Mouse (Mus musculus) forebrain, embryonic 12.5 days (tissue): ENCODE data around the gene Galnt2. TPM values are rescaled to one million over a fixed set of nuclear protein-coding genes. Genes with fewer than 3 reads are reported as not detected.

Experiments used
- ATAC-seq: fragments of 200-750 bp; cut with Nextera tagmentation; 2 replicates; pipeline ENCODE4 v1.8.0; 2017; ENCODE audit warnings: moderate TSS enrichment; ENCODE audit not compliant: low FRiP score
- H3K27ac ChIP-seq: fragments of 300-500 bp; sonication (generic); 2 replicates; pipeline ENCODE4 v1.5.1; 2016; ENCODE audit warnings: mild to moderate bottlenecking
- H3K27me3 ChIP-seq: fragments of 300-500 bp; sonication (generic); 2 replicates; pipeline ENCODE4 v1.6.1; 2016; ENCODE audit warnings: mild to moderate bottlenecking
- H3K36me3 ChIP-seq: fragments of 300-500 bp; sonication (generic); replicated peaks from 2 replicates; pipeline ENCODE4 v1.6.1; 2016; ENCODE audit warnings: mild to moderate bottlenecking
- H3K4me1 ChIP-seq: fragments of 300-500 bp; sonication (generic); 2 replicates; pipeline ENCODE4 v1.6.1; 2016
- H3K4me2 ChIP-seq: fragments of 300-500 bp; sonication (generic); 2 replicates; pipeline ENCODE4 v1.6.1; 2016; ENCODE audit warnings: mild to moderate bottlenecking, moderate library complexity
- H3K4me3 ChIP-seq: fragments of 300-500 bp; sonication (generic); replicated peaks from 2 replicates; pipeline ENCODE4 v1.5.1; 2016; ENCODE audit warnings: mild to moderate bottlenecking
- H3K9ac ChIP-seq: fragments of 300-500 bp; sonication (generic); 2 replicates; pipeline ENCODE4 v1.6.1; 2016; ENCODE audit warnings: mild to moderate bottlenecking
- H3K9me3 ChIP-seq: fragments of 300-500 bp; sonication (generic); 2 replicates; pipeline ENCODE4 v1.6.1; 2016
- WGBS: fragments of 180-500 bp; shearing (Covaris S2); methylation state at CpG from one replicate; pipeline ENCODE4 v1.1.7; 2016; 5-methylcytosine and 5-hydroxymethylcytosine counted together
- polyA plus RNA-seq: library from polyadenylated mRNA; unstranded; fragments of >200 nt; fragmentation: Nextera tagmentation; extraction: Ambion mirVana; gene quantifications from 2 replicates; pipeline ENCODE4 v1.2.1, GENCODE M21; 2016

Galnt2 gene
- polyA plus RNA-seq, 1 experiment from 2014 or later: 71.8 TPM

DNA sequence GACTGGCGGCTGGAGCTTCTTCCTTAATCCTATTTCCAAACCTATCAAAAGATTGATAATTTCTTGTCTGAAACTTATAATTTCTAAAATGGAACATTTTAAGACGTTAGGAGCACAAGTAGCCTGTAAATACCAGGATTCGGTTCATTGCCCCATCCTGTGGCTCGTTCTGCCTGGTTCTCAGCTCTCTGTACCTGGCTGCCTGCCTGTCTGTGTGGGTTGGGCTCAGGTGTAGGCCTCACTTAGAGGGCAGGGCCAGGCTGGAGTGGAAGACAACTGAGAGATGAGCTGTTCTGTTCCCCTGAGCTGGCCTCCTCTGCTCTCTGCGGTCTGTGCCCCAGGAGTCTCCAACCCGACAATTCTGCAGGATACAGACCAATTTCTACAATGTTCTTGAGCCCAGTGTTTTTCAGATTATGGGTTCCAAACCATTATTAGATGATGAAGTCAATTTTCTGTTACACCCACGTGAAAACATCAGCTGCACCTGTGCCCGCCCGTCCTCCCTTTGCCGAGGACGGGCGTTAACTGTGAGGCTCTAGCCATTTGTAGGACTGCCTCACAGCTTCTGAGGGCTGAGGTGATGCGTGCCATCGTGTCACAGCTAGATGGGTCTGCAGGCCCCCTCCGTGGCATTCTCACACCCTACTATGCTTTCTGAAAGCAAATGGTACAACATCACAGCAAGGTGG lies 72.2 kb downstream of the Galnt2 start:
- H3K4me1 ChIP-seq: peaks cover 13% of the 10 kb centered on the region; the same call in 1 of the 2 replicates
- no peak overlapping the region for H3K4me3 ChIP-seq
- 93% methylated on average over 15 of the region's 15 CpGs for WGBS
- peaks cover 32% of the 10 kb centered on the region for H3K36me3 ChIP-seq
- no peak overlapping the region for H3K9ac ChIP-seq
- H3K27ac ChIP-seq: no peak overlapping the region
- ATAC-seq: no peak
- no peak overlapping the region for H3K4me2 ChIP-seq
- H3K27me3 ChIP-seq: no peaks in the 10 kb centered on the region
- H3K9me3 ChIP-seq: no peaks in the 10 kb centered on the region

DNA sequence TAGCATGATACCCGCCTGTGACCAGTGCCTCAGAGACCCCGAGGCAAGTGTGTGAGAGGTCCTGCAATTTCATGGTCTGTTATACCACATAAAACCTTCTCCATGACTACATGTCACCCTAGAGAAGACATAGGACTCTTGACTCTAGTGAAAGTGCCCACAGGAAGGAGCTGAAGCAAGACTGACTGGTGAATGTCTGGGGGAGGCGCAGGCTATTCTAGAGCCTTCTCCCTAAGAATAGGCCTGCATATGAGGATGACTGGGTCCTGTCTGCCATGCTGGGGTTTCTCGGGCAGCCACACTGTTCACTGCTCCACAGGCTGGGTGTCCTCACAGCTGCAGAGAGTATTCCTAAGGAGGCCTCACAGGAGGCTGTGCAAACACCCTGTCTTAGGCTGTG lies 73.0 kb downstream of the Galnt2 start:
- Histone ChIP-seq H3K27me3 (no peaks in the 10 kb centered on the region), H3K36me3 (peaks cover 32% of the 10 kb centered on the region), H3K27ac (no peak overlapping the region), H3K4me2 (no peak overlapping the region), H3K9me3 (no peaks in the 10 kb centered on the region), H3K4me1 (peaks cover 13% of the 10 kb centered on the region; the same call in 1 of the 2 replicates), H3K9ac (no peak overlapping the region), H3K4me3 (no peak overlapping the region)
- ATAC-seq: no peak
- 90% methylated on average over 4 of the region's 4 CpGs for WGBS

DNA sequence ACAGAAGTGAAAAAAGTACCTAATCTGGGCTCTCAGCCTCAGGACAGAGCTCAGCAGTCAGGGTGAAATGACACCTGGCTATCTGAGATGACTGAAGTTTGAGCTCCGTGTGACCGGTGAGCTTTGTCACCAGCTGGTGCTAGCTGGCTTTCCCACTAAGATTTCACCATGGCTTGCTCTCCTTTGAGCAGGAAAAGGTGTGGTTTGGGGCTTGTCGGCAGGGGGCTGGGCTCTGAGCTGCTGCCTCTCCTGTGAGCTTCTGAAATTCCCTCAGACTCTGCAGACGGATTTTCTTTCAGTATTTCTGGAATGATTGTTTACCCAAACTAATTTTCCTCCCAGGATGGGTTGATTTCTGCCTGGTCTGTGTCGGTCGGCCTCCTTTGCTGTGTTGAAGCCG lies 75.4 kb downstream of the Galnt2 start:
- Histone ChIP-seq H3K4me2 (no peak overlapping the region), H3K27me3 (no peaks in the 10 kb centered on the region), H3K9me3 (no peaks in the 10 kb centered on the region), H3K27ac (no peak overlapping the region; the same call in 1 of the 2 replicates), H3K4me3 (no peak overlapping the region), H3K36me3 (peaks cover 37% of the 10 kb centered on the region), H3K4me1 (peaks cover 13% of the 10 kb centered on the region; the same call in 1 of the 2 replicates), H3K9ac (no peak overlapping the region)
- 62% methylated on average over 7 of the region's 7 CpGs for WGBS
- no peak for ATAC-seq

DNA sequence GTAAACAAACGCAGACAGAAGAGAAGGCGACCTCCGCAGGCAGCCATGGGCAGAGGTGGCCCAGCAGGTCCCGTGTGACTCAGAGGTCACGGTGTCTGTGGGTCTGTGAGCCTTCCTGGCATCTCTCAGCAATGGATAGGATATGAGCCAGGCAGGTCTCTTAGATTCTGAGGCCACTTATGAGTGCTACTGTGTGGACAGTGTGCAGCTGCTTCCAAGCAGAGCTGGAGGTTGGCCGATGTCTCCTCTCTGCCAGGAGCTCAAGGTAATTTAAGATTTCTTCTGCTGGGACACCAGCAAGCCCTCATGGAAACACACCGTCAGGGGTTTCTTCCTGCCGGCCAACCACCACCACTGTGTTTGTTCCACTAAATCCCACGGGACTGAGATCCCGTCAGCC lies 76.5 kb downstream of the Galnt2 start:
- peaks cover 44% of the 10 kb centered on the region for H3K36me3 ChIP-seq
- H3K9me3 ChIP-seq: no peaks in the 10 kb centered on the region
- no peaks in the 10 kb centered on the region for H3K27me3 ChIP-seq
- peaks cover 13% of the 10 kb centered on the region; the same call in 1 of the 2 replicates for H3K4me1 ChIP-seq
- no peak overlapping the region for H3K27ac ChIP-seq
- no peak overlapping the region for H3K9ac ChIP-seq
- no peak overlapping the region for H3K4me2 ChIP-seq
- WGBS: 92% methylated on average over 10 of the region's 10 CpGs
- no peak overlapping the region for H3K4me3 ChIP-seq
- ATAC-seq: no peak

DNA sequence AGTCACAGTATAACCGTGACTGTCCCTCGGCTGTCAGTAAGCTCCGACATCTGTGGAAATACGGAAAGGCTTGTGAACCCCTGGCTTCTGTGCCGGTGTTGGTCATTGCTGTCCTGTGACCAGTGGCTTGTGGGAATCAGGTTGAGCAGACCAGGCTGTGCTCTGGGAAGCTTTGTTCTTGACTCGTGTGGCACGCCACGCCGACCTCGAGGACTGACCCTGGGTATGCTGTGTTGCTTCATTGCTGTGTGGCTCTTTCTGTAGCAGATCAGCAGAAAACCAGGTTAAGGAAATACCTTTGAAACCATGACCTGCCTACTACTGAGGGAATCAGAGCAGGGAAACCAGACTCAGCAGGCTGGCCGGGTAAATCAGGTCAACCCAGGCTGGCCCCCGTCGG lies 79.3 kb downstream of the Galnt2 start:
- peaks cover 37% of the 10 kb centered on the region for H3K36me3 ChIP-seq
- 92% methylated on average over 13 of the region's 13 CpGs for WGBS
- no peak overlapping the region for H3K27ac ChIP-seq
- no peaks in the 10 kb centered on the region for H3K27me3 ChIP-seq
- no peak for ATAC-seq
- peaks cover 20% of the 10 kb centered on the region for H3K4me1 ChIP-seq
- H3K4me2 ChIP-seq: no peak overlapping the region
- no peaks in the 10 kb centered on the region for H3K9me3 ChIP-seq
- no peak overlapping the region for H3K4me3 ChIP-seq
- H3K9ac ChIP-seq: no peak overlapping the region

DNA sequence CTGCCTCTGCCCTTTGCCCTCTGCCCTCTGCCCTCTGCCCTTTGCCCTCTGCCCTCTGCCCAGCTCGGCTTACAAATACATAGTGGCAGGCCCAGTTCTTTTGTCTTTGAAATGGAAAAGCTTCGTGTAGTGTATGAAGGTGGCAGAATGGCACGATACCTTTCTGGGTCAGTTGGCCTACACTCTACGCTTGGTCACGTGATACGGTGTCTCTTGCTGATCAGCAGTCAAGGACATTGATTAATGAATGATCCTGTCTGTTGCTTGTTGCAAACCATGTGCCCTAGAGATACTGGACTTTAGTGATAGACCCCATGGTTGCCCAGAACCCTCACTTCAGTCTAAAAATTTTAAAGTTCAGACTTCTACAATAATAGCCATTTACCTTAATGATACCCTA lies 79.9 kb downstream of the Galnt2 start:
- Histone ChIP-seq H3K4me3 (no peak overlapping the region), H3K27me3 (no peaks in the 10 kb centered on the region), H3K4me2 (no peak overlapping the region), H3K9ac (no peak overlapping the region), H3K9me3 (no peaks in the 10 kb centered on the region), H3K27ac (no peak overlapping the region), H3K4me1 (peaks cover 24% of the 10 kb centered on the region), H3K36me3 (peaks cover 32% of the 10 kb centered on the region)
- 88% methylated on average over 6 of the region's 6 CpGs for WGBS
- ATAC-seq: no peak

DNA sequence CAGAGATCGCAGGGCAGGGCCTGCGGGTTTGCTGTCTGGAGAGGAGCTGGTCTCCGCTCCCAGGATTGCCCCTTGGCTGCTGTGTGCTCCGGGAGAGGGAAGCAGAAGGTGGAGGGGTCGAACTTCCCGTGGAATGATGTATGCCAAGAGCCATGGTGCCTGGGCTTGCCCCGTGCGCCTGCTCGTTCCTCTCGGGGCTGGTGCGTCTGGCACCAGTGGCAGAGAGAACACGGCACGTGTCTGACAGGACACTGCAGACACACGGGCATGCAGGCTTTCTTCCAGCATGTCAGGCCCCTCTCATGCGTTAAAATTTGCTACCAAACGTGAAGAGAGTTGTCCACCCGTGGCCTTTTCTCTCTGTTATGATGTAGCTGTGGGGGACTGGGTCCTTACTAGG lies 80.5 kb downstream of the Galnt2 start:
- H3K9ac ChIP-seq: no peak overlapping the region
- H3K4me3 ChIP-seq: no peak overlapping the region
- WGBS: 96% methylated on average over 17 of the region's 17 CpGs
- peaks cover 28% of the 10 kb centered on the region for H3K4me1 ChIP-seq
- peaks cover 26% of the 10 kb centered on the region for H3K36me3 ChIP-seq
- H3K27ac ChIP-seq: no peak overlapping the region
- no peak overlapping the region for H3K4me2 ChIP-seq
- H3K27me3 ChIP-seq: no peaks in the 10 kb centered on the region
- no peak for ATAC-seq
- H3K9me3 ChIP-seq: no peaks in the 10 kb centered on the region

DNA sequence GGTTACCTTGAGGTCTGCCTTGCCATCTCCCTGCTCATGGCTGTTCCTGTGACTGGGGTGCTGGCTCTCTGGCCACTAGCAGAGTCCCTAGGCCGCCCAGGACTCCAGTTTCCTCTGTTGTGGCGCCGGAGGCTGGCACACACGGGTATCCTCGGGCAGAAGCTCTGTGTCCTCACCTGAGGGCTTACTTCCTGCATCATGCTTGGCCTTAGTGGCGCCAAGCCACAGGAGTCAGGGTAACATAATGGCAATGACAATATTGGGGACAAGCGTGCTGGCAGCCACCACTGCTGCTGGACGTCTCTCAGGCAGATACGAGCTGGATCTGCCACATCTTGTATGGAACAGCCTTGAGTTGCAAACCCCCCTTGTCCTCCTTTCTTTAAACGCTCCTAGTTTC lies 81.0 kb downstream of the Galnt2 start:
- H3K36me3 ChIP-seq: peaks cover 22% of the 10 kb centered on the region; the same call in 1 of the 2 replicates
- no peak overlapping the region for H3K27ac ChIP-seq
- H3K4me3 ChIP-seq: no peak overlapping the region
- H3K4me2 ChIP-seq: no peak overlapping the region
- H3K27me3 ChIP-seq: no peaks in the 10 kb centered on the region
- H3K9me3 ChIP-seq: no peaks in the 10 kb centered on the region
- ATAC-seq: no peak
- peaks cover 29% of the 10 kb centered on the region for H3K4me1 ChIP-seq
- 96% methylated on average over 10 of the region's 10 CpGs for WGBS
- no peak overlapping the region for H3K9ac ChIP-seq

DNA sequence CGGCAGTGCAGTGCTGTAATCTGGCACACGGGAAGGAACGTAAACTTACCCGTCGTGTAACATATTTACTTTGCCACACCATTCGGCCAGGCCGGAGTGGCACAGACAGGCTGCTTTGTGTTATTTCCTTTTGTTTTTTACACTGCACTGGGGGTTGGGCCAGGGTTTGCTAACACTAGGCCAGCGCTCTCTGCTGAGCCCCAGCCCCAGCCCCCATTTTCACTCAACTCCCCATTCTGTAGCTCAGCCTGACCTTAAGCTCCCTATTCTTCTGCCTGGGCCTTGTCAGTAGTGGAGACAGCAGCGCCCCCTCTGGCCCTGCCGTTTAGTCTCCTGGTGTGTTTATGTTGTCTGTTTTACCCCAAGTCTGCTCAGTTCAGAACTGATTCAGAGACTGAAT lies 83.6 kb downstream of the Galnt2 start:
- peaks cover 38% of the 10 kb centered on the region for H3K4me1 ChIP-seq
- no peak overlapping the region for H3K9ac ChIP-seq
- H3K27me3 ChIP-seq: no peaks in the 10 kb centered on the region
- 14% methylated on average over 10 of the region's 10 CpGs for WGBS
- peaks cover 12% of the 10 kb centered on the region; the same call in 1 of the 2 replicates for H3K36me3 ChIP-seq
- peak; percentile 82 for ATAC-seq
- H3K4me3 ChIP-seq: no peak overlapping the region
- peak overlapping the region; percentile 79 for H3K27ac ChIP-seq
- no peaks in the 10 kb centered on the region for H3K9me3 ChIP-seq
- H3K4me2 ChIP-seq: peak overlapping the region; percentile 1; the same call in 1 of the 2 replicates

DNA sequence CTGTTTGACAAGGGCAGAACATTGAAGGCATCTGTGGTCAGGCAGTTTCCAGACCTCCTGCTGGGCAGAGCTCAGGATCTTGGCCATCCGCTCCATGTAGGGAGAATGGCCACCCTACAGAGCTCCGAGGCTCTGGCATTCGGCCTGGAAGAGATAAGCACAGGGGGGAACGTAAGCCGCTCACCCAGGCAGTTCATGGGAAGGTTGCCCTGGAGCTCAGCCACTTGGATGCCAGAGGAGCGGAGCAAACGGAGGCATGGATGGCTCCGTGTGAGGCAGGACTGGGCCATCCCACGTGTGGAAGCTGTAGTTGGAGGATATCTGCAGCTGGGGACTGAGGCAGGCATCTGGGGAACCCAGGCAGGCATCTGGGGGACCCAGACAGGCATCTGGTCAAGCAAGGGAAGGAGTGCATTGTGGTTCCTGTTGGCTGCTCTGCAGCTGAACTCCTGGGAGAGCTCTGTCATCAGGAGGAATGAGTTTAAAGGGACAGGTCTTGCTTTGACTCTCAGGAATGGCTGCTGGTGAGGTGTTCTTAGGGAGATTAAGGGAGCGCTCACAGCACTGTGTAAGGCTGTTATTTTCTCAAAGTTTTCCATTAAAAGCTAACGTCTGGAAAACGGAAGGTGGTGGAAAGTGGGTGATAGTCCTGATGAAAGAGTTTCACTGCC lies 85.4 kb downstream of the Galnt2 start:
- no peak for ATAC-seq
- Histone ChIP-seq H3K27ac (no peak overlapping the region), H3K9ac (no peak overlapping the region), H3K36me3 (peaks cover 7% of the 10 kb centered on the region; the same call in 1 of the 2 replicates), H3K4me3 (no peak overlapping the region), H3K9me3 (no peaks in the 10 kb centered on the region), H3K4me1 (peaks cover 49% of the 10 kb centered on the region), H3K27me3 (no peaks in the 10 kb centered on the region), H3K4me2 (no peak overlapping the region)
- WGBS: 66% methylated on average over 12 of the region's 12 CpGs

DNA sequence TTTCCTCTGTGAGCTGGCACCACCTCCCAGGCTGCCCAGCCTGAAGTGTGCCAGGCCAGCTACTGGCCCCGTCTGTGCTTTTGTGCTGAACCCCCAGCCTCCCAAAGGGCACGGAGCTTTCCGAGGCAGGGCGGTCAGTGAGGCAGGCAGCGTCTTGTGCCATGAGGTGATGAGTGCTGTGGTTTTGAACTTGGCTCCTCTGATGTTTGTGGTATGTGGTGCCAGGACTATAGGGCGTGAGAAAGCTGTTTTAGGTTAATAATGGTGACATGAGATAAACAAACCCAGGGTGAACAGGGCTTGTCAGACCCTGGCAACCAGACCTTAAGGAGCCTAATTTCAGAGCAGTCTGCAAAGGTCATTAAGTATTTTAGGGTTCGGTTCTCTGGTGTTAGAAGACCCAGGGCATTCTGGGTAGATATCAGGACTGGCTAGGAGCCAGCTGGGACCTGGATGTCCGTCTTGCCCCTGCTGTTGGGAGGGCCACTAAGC lies 86.0 kb downstream of the Galnt2 start:
- Histone ChIP-seq H3K27ac (no peak overlapping the region), H3K9ac (no peak overlapping the region), H3K36me3 (peaks cover under 1% of the 10 kb centered on the region; the same call in 1 of the 2 replicates), H3K9me3 (no peaks in the 10 kb centered on the region), H3K4me3 (no peak overlapping the region), H3K27me3 (no peaks in the 10 kb centered on the region), H3K4me2 (no peak overlapping the region), H3K4me1 (peaks cover 55% of the 10 kb centered on the region)
- no peak for ATAC-seq
- WGBS: 73% methylated on average over 8 of the region's 8 CpGs

DNA sequence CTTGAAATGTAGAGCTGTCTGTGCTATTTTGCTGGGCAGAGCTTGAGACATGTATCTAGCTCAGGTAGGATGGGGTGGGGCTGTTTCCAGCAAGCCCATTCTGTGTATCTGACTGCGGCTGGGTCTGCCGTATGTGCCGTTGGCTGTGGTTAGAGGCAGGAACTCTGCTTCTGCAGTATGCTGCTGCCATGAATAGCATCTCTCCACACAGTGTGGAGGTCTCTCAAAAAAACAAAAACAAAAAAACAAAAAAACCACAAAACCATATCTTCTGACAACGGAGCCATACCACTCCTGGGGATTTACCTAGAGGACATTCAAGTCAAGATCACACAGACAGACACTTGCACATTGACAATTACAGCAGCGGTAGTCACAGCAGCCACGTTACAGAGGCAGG lies 86.6 kb downstream of the Galnt2 start:
- peaks cover 4% of the 10 kb centered on the region; the same call in 1 of the 2 replicates for H3K36me3 ChIP-seq
- no peak overlapping the region for H3K27ac ChIP-seq
- H3K27me3 ChIP-seq: no peaks in the 10 kb centered on the region
- no peak overlapping the region for H3K9ac ChIP-seq
- H3K4me2 ChIP-seq: no peak overlapping the region
- no peak for ATAC-seq
- H3K9me3 ChIP-seq: no peaks in the 10 kb centered on the region
- 82% methylated on average over 6 of the region's 6 CpGs for WGBS
- H3K4me1 ChIP-seq: peaks cover 60% of the 10 kb centered on the region
- H3K4me3 ChIP-seq: no peak overlapping the region
